Mouse (Mus musculus) mouse embryonic stem cell (cell line): Measurements from ENCODE around the gene Pycr1.

ENCODE experiments used
- in situ Hi-C, 2 experiments: fragments of 300-500 bp; cut with MboI; formaldehyde crosslinking; loops; 1 replicate in 1 of 2; 3 replicates in 1 of 2; pipeline ENCODE4 v1.14.3; 2019 to 2020; ENCODE audit warnings: low sequenced_read_pairs in 2 of 2, low pct_unique_long_range_greater_than_20kb in 1 of 2, mixed read lengths in 1 of 2; ENCODE audit not compliant: unreplicated experiment in 1 of 2

Pycr1 gene

DNA sequence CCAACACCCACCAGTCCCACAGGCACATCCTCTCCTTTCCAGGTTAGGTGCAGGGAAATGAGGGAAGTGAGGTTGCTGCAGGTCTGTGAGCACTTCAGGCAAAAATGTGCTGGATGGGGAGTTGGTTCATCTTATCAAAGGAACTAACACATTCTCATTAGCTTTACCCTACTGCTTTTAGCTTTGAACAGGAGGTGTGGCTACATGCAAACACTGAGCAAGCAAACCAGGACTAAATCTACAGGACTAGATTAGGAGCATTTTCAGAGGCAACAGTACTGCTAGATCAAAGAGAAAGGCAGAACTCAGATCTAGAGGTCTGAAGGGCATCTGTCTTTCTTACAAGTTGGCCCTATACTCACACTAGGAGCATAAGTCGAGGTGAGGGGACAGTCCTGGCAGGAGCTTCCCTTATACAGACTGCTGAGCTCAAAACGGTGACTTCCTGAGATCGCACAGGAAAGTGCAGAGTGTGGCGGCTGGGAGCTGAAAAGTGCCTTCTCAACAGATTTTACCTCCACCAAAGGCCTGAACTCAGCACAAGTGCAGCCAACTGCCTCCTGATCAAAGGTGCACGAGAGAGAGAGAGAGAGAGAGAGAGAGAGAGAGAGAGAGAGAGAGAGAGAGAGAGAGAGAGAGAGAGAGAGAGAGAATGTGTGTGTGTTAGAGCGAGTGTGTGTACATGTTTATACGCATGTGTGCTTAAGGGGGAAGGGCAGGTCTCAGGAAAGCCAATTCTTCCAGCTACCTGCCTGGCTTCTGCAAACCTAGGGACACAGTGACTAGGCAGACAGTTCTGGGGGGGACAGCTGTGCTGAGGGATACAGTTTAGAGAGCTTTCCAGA, 12.5 kb downstream of the Pycr1 start:
- in situ Hi-C loops: no loop called here

DNA sequence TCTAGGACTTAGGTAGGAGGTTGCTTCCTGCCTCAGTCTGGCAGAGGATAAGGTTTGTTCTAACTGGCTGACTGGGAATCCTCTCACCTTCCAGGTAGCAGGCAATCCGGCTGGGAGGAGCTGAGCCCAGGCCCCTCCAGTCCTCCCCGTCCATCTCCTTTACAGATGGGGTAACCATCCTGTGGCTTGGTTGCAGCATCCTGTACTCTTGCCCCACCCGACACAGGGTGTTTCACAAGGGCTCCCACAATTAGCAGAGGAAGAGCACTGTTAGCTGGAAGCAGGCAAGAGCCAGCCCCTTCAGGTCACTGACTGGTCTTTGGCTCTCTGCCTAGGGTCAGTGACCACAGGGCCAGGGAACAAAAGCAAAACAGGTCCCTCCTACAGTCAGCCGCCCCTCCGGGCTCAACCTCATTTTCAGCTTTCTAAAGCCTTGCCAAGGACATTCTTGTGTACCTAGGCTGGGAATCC, 13.1 kb downstream of the Pycr1 start:
- in situ Hi-C loops: no loop called here

DNA sequence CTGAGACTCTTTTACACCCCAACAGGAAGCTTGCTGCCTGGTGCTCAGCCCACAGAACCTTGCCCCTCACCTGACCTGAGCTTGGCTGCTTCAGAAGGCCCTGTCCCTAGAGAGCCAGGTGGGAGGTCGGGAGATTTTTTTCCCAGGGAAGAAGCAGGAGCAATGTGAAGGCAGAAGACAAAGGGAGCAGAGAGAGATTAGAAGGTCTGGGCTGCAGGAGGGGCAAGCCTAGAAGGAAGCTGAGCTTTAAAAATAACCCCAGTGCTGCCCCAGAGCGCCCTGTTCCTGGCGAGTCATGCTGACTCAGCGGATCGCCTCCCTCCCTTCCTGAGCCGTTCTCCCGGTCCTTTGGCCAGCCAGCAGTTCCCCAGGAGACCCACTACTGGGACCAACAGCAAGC, 13.7 kb downstream of the Pycr1 start:
- in situ Hi-C loops: no loop called here

DNA sequence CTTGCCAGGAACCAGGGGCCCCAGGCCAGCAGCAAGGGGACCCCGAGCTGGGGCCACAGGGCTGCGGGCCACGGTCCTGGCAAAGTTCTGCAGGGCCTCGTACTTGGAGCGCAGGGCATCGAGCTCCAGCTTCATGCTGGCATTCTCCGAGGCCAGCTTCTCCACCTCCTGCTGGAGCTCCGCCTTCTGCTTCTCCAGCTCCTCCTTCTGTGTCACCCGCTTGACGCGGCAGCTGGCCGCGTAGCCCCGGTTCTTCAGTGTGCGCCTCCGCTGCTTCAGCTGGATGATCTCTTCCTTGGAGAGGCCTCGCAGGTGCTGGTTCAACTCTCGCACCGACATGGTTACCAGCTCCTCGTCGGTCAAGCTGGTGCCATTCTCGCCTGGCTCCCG, 14.2 kb downstream of the Pycr1 start:
- in situ Hi-C loops: no loop called here

DNA sequence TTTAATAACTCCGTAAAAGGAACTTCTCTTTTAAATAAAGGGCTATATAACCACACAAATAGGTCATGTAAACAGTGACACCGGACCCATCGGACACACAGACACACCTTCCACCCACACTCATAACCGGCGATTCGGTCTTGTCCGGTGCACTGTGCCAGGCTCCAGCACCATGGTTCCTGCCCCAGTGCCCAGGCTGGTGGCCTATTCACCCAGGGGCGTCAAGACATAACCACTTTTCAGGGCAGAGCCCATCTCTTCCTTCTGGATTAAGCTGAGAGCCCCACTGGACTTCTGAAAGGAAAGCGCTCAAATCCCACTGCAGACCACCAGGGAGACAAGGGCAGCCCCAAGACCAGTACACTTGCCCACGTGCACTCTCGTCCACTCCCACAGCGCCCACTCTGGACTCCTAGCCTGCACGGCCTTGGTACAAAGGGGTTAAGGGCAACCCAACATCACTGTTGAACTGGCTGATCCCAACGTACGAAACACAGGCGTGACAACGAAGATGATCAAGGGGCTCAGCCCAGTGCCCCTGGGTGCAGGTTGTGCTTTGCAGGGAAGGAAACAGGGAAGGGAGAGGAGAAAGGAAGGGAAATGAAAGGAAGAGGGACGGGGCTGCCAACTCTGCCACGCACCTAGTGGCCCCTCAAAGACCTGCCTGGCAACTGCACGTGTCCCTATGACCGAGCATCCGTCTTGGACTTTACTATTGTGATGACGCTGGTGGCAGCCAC, 14.8 kb downstream of the Pycr1 start:
- in situ Hi-C loops: no loop called here

DNA sequence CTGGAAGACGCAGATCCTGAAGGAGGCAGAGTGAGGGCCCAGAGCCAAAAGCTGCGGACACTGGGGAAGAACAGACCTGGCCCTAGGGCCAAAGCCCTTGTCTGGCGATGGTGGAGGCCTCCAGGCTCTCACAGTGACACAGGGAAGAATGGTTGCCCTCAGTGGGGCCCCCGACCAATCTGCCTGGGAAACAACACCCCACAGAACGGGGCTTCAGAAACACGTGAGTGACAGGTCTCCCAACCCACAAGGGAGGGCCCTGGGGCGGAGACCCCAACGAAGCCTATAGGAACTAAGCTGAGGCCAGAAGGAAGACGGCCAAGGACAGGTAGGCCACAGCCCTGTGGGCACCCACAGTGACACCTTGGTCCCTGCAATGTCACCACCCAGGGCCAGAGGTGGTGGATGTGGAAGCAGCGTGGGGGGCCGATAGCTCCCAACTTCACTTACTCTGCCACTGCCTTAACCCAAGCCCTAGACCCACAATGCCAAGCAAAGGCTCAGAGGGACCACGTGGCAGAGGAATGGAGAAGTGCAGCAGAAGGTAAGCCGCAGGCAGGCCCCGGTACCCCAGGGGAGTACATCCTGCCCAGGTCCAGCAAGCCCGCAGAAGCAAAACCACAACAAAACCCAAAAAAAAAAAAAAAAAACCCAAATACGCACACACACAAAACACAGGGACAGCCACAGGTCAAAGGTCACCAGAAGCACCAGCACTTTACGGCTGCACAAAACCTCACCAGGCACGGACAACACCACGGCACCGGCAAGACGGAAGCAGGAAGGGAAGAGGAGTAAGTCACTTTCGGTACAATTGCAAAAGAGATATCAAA, 15.9 kb downstream of the Pycr1 start:
- in situ Hi-C loops: no loop called here

DNA sequence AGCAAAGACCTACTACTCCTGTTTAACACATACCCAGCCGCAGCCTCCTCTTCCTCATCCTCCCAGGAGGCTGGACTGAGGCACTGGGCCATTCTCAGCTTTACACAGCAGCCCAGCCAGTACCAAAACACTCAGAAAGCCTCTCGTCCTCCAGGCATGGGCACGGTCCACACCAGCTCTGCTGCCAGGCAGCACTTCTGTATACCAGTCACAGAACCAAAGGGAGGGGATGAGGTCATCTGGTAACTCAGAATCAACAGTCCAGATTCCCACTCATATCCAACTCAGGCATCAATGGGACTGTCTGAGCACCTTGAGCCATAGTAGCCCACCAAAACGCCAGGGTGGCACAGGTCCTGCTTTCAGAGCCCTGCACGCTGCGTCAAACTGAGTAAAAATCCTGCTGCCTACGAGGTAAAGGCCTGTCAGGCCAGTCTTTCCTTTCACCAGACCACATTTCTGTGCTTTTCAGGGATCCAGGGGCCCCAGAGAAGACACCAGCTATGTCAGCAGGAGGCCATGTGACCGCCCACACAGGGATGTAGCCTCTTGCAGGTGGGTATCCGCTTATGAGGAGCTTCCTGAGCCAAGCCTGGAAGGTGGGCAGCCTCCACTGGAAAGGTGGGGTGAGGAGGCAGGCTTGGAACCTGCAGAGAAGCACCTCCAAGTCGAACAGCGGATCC, 16.6 kb downstream of the Pycr1 start:
- in situ Hi-C loops: no loop called here

DNA sequence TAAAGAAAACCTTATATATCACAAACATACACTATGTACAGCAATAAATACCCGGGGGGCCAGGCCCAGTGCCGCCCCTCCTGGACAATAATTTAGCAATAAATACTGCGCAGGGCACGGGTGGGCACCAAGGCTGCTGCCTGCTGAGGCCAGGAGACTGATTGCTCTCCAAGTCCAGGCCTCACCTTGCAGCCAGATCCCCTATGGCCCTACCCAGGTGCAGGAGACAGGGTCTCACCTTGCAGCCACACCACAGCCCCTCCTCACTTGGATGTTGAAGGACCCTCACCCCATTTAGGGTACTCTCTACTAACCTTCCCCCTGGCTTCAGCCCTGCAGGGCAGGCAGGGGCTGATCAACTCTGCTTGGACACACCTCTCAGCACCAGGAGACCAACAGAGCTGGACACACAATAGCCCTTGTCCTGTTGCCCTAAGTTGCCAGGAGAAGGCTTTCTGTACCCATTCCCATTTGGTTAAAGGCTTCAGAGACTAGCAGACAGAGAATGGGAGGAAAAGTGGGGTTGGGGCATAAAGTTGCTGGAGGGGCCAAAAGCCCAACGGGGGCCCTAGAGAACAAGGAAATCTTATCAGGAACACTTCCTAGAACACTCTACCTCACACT, 18.3 kb downstream of the Pycr1 start, which contains the start of gene Sirt7:
Sirt7 (minus strand) TSS at position 89 of the 624 bp plus-strand sequence.
- in situ Hi-C loops: no loop called here

DNA sequence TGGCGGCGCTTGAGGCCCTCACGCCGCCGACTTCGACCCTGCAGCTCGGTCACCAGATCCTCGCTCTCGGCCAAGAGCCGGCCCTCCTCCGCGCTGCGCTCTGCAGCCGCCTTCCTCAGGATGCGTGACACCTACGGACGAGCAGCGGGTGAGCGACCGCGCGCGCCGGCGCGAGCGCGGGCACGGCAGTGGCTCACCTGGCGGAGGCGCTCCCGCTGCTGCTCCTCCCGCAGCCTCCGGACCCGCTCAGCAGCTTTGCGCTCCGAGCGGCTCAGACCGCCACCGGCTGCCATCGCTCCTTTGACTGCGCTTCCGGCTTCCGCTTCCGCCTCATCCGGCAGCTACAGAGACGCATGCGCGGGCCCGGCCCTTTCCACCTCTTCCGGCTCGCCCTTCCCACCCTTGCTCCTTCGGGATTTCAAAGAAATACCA, 18.9 kb downstream of the Pycr1 start:
- in situ Hi-C loops: no loop called here

DNA sequence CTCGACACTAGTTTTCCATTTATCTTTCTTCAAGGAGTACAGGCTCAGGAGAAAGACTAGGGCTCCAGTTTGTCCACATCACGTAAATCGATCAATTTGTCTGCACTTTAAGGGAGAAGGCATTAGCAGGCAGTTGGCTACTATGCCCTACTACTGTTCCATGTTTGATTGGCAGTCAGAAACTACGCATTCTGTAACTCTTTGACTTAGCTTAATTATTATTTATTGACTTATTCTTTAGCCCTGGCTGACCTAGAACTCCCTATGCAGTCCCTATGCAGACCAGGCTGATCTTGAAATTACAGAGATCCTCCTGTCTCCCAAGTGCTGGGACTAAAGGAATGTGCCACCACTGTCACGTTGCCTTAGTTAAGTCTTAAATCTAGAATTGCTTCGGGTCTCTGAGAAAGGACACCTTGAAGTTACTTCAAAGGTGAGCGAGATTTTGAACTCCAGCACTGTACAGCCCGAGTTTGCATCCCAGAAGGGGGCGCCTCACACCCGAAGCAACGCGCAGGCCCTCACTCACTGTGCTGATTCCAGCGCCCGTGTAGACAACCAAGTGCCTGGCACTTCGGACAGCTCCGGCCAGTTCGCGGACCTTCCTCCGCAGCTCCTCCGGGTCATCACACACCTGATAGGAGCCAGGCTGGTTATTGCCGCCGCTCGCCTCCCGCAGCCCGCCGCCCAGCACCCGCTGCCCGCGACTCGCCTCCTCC, 19.4 kb downstream of the Pycr1 start:
- in situ Hi-C loops: no loop called here

DNA sequence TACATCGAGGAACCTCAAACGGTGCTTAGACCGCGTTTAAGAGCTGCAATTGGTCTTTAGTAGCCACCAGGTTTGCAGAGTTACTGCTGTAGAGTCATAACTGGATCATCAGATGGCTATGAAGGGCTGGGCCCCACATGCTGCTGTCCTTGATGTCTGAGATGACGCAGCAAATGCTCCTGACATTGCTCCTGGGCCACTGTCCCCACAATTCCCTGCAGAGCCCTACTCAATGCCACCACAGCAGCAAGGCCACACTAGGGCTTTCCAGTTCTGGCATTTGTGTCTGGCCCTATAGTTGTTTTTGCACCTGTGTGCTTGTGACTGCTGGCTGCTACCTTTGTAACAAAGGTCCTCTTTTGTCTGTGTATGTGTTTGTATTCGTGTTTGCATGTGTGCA, 20.8 kb downstream of the Pycr1 start:
- in situ Hi-C loops: no loop called here

DNA sequence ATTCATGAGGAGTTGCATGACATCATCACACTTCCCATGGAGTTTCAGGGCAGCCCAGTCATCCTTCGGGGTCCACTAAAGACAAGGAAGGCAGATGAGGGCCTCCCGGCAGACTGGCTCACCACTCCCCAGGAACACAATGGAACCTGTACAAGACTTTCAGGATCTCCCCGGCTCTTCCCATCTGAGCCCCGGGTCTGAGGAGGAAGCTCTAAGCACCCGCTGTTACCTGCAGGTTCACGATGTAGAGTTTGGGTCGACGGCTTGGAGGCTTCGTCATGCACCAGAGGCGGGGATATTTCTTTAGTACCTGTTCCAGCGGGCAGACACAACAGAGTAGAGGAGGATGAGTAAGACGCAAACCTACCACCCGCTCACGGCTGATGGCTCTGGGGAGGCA, 23.4 kb downstream of the Pycr1 start:
- in situ Hi-C loops: no loop called here

DNA sequence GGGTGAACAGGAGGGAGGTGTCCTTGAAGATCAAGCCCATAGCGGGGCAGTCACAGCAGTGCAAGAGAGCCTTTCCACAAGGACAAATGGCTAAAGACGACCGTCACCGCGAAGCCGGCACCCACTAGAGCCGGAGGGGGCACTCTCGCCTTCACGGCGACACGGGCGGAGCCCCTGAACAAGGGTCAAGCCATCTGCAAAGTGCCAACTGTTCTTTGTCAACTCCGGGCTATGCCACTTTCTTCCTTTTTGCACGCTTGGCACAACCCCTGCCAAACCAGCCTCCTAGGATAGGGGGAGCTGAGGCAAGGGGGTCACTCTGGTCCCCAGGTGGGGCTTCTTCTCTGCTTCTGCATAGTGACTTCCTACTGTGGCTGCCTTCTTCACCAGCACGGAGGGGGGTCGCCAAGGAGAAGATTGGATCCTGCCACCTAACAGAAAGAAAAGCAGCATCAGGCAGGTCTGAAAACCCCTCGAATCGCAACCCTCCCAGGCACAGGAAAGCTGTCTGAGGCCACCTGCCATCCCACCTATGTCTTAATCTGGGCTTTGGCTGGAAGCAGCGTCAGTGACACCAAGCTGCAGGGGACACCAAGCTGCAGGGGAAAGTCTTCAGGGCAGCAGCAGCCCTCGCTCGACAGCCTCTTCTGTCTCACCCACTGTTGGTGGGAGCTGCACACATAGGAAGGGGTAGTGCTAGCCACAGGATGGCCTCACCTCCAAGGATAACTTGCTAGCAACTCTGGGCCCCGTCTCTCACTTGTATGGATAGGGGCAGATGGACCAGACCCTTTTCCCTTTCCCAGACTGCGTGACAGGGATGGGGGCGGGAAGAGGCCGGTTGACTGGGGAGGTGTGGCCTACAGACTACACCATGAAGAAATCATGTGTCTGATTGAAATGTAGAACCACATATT, 24.7 kb downstream of the Pycr1 start:
- in situ Hi-C loops: no loop called here

DNA sequence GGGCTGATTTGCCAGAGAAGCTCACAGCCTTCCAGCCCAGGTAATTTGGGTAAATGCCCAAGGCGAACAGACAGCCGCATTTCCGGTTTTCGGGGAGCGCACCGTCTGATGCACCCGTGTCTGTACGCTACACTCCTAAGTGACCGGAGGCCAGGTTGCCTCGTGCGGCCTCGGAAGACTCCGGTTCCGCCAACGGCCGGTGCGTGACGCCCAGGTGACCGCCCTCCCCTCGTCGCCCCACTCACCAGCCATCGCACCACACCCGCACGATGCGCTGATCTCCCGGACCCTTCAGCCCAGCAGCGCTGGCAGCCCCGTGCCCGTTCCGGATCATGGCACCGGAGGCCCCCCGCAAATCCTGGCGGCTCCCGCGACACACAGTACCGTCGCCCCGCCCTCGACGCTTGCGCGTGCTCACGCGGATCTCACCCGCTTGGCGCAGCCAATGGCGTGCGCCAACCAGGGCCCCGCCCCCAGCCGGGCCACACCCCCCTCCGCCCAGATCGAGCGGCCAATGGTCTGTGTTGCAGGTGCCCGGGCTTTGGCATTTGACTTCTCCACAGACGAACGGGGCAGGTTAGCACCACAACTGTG, 26.0 kb downstream of the Pycr1 start, which contains the start of gene Pcyt2:
Pcyt2 (minus strand) TSS at position 418 of the 594 bp plus-strand sequence.
- in situ Hi-C loops: no loop called here

DNA sequence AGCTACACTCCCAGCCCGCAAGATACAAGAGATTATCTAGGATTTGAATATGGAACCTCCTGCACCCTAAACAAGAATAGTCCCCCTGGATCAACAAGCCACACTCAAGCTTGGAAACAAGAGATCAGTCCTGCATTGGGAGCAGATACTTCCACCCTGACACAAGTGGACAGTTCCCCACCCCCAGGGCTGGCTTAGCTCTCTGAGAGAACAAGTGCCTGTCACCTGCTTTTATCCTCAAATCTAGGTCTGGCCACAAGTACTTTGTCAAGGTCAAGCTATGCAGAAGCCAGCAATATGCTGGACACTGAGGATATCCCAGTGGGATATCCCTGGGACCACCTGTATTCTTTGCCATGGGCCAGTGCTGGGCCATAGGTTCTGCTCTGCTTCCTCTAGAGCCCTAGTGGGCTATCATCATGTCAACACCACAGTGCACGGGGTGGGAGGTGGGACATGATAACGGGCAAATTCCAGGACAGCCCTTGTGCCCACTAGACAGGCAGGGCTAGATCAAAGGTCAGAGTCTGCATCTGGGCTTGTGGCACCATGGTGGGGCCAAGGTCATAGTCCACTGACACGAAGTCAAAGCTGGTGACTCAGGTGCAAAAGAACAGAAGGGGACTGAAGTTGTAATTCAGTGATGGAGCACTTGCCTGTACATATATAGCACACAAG, 26.8 kb downstream of the Pycr1 start:
- in situ Hi-C loops: no loop called here
